Mouse (Mus musculus): ENCODE data around the gene Ghrhr. TPM values are rescaled to one million over a fixed set of nuclear protein-coding genes. Genes with fewer than 3 reads are reported as not detected.

Ghrhr gene
- polyA plus RNA-seq, 1 experiment: not detected

DNA sequence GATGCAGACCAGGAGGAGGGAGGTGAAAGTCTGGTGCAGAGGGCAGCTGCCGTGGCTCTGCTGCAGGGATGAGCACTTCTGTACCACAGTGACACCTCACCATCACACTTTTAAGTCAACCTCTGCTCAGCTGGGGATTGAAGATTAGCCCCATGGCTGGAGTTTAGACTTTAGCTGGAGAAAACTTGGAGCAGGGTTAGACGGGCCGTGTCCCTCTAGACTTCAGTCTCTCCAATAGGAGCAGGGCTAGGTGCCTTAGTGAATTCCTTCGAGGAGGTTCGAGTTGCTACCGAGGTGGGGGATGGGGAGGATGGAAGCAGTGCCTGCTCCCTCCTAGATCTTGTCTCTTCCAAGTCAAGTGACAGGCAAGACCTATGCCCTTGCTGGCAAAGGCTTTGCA is 38.0 kb upstream of the Ghrhr start:
- 72% methylated on average over 6 of the region's 6 CpGs for WGBS
- TF ChIP-seq POLR2A (IDR thresholded peaks at IDR 0.05; ENCODE audit: insufficient read depth, low read depth, low read length) (no peak), CTCF (IDR thresholded peaks at IDR 0.05; ENCODE audit: insufficient read depth, low read depth, low read length) (no peak)
- Histone ChIP-seq H3K27ac (ENCODE audit: insufficient read depth, low read depth, low read length) (no peak overlapping the region), H3K4me3 (ENCODE audit: insufficient read depth, low read depth, low read length) (peak overlapping the region; percentile 6; the same call in 1 of the 2 replicates), H3K4me1 (ENCODE audit: control insufficient read depth, insufficient read depth, low read length) (peaks cover 21% of the 10 kb centered on the region)

DNA sequence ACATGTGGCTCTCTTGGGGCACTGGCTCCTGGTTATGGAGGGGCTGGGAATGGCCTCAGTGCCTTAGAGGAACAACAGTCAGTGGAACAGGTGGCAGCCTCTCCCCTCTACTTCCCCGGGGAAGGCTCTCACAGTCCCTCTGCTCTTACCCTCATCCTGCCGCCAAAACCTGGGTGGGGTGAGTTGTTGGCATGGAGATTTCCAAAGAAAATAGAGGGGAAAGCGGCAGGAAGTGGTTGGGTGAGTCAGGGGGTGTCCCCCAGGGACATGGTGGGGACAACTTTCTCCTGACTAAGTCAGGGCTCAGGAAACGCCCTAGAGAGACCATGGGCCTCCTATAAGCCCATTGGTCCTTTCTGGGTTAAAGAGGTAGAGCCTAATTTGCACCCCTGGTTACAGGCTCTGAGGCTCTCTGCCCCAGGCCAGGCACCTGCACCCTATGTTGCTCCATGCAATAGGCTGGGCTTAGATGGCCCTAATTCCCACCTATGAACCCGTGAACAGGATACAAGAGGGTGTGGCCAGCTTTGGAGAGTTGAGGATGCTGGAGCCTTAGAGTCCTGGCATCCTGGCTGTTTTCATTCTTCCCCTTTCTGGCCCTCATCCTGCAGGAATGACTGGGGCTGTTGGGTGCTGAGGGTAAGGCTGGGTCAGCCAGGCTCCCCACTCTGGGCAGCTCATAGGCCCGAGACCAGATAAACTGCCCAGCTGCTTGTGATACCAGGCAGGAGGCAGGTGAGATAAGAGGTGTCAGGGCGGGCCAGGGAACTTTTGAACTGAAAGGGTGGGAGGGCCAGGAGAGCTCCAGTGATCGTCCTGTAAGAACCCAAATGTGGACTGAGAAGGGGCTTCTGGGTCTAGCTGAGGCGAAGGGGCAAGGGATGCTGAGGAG is 36.9 kb upstream of the Ghrhr start:
- TF ChIP-seq POLR2A (IDR thresholded peaks at IDR 0.05; ENCODE audit: insufficient read depth, low read depth, low read length) (no peak), CTCF (IDR thresholded peaks at IDR 0.05; ENCODE audit: insufficient read depth, low read depth, low read length) (no peak)
- H3K27ac ChIP-seq (ENCODE audit: insufficient read depth, low read depth, low read length): no peak overlapping the region
- peaks cover 21% of the 10 kb centered on the region for H3K4me1 ChIP-seq (ENCODE audit: control insufficient read depth, insufficient read depth, low read length)
- WGBS: 92% methylated on average over 9 of the region's 9 CpGs
- H3K4me3 ChIP-seq (ENCODE audit: insufficient read depth, low read depth, low read length): no peak overlapping the region

DNA sequence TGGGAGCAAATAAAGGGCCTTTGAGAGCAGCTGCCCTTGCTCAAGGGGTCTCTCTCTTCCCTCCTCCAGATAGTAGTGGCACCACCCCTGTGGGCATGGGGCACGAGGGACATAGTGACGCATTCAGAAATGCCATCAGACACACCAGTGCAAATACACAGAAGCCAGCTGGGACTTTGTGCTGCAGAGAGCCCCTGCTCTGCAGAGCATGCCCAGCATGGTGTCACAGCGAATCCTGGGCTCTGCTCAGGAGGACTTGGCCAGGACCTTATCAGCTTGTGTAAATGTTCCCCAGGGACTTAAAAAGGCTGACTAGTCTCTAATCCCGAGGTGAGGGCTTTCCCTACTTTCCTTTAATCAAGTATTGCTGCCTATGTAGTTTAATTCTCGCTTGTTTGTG is 34.4 kb upstream of the Ghrhr start:
- WGBS: 58% methylated on average over 5 of the region's 5 CpGs
- TF ChIP-seq CTCF (IDR thresholded peaks at IDR 0.05; ENCODE audit: insufficient read depth, low read depth, low read length) (no peak), POLR2A (IDR thresholded peaks at IDR 0.05; ENCODE audit: insufficient read depth, low read depth, low read length) (no peak)
- H3K27ac ChIP-seq (ENCODE audit: insufficient read depth, low read depth, low read length): no peak overlapping the region

DNA sequence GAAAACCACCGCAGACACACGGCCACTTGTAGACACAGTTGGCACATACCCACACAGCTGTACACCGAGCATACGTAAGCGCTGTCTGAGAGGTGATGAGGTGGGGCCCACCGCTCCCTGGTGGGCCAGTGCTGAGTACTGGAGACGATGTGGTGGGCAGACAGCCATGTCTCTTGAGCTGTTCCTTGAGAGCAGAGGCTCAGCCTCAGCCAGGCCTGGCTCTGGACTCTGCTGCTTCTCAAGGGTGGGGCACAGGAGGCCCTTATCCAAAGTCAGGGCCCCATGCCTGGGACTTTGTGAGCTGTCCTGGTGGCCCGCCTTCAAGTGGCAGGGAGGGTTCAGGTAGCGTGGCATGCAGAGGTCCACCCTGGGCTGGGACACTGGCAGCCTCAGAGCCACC is 33.8 kb upstream of the Ghrhr start:
- 78% methylated on average over 9 of the region's 9 CpGs for WGBS
- Histone ChIP-seq H3K4me3 (ENCODE audit: insufficient read depth, low read depth, low read length) (no peak overlapping the region), H3K4me1 (ENCODE audit: control insufficient read depth, insufficient read depth, low read length) (peaks cover 16% of the 10 kb centered on the region), H3K27ac (ENCODE audit: insufficient read depth, low read depth, low read length) (no peak overlapping the region)
- no peak for TF ChIP-seq POLR2A (IDR thresholded peaks at IDR 0.05; ENCODE audit: insufficient read depth, low read depth, low read length)
- no peak for TF ChIP-seq CTCF (IDR thresholded peaks at IDR 0.05; ENCODE audit: insufficient read depth, low read depth, low read length)

More for the DNA sequence above, 34.4 kb upstream of the Ghrhr start:
- peaks cover 17% of the 10 kb centered on the region for H3K4me1 ChIP-seq (ENCODE audit: control insufficient read depth, insufficient read depth, low read length)
- no peak overlapping the region for H3K4me3 ChIP-seq (ENCODE audit: insufficient read depth, low read depth, low read length)

DNA sequence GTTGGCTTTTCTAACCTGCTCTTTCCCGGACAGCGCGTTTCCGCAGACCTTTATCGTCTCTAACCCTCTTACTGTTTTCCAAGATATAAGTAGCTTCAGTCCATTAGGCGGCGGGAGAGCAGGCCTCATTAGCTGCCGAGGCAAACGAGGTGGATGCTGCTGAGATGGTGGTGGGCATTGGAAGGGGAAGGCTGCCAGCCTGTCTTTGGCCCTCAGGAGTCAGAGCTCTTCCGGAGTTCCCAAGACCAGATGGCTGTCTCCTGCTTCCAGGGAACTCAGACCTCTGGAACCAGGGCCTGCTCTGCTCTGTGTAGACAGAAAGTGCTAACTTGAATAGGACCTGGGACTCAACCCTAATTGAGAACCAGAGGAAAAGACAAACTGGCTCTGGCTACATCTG is 32.6 kb upstream of the Ghrhr start:
- Histone ChIP-seq H3K27ac (ENCODE audit: insufficient read depth, low read depth, low read length) (no peak overlapping the region), H3K4me1 (ENCODE audit: control insufficient read depth, insufficient read depth, low read length) (peaks cover 16% of the 10 kb centered on the region), H3K4me3 (ENCODE audit: insufficient read depth, low read depth, low read length) (no peak overlapping the region)
- WGBS: 84% methylated on average over 10 of the region's 10 CpGs
- no peak for TF ChIP-seq POLR2A (IDR thresholded peaks at IDR 0.05; ENCODE audit: insufficient read depth, low read depth, low read length)
- TF ChIP-seq CTCF (IDR thresholded peaks at IDR 0.05; ENCODE audit: insufficient read depth, low read depth, low read length): no peak

DNA sequence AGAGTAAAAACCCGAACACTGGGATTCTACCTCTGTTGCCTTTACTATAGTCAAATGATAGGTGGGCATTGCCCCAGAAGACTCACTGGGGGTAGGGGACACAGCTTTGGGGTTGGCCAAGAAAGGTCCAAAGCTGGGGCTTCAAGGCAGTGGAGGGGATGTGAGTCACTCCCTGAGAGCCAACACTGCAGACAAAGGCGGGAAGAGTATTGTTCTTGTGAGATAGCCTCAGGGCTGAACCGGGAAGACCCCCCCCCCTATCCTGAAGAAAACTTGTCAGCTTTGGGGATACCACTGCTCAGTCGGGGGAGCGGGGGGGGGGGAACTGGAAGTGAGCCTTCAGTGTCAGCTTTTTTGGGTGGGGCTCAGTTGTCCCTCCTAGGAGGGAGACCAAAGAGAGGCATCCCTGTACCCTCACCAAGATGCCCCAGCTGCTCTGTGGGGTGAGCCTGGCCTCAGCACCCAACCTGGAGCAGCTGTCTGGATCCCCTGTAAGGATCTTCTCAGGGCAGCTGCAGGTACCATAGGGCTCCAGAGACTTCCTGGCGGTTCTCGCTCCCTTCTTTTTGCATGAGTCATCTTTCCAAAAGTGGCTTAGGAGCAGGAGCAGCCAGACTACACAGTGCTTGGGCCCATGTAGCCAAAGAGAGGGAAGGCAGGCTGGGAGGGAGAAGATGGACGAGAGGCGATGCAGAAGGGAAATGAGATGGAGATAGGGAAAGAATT is 31.6 kb upstream of the Ghrhr start:
- 80% methylated on average over 9 of the region's 9 CpGs for WGBS
- Histone ChIP-seq H3K4me1 (ENCODE audit: control insufficient read depth, insufficient read depth, low read length) (peaks cover 11% of the 10 kb centered on the region), H3K4me3 (ENCODE audit: insufficient read depth, low read depth, low read length) (no peak overlapping the region), H3K27ac (ENCODE audit: insufficient read depth, low read depth, low read length) (no peak overlapping the region)
- no peak for TF ChIP-seq POLR2A (IDR thresholded peaks at IDR 0.05; ENCODE audit: insufficient read depth, low read depth, low read length)

DNA sequence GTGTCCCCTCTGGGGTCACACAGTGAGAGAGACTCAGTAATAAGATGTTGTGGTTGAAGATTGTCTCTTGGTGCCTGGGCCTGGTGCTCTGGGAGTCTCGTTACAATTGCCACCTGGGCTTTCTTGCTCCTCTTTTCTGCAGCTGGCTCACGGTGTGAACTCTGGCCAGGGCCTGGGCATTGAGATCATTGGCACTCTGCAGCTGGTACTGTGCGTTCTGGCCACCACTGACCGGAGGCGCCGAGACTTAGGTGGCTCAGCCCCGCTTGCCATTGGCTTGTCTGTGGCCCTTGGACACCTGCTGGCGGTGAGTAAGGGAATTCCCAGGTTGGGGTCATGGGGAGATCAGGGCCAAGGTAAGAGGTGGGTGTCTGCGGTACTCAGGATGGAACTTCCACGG is 30.8 kb upstream of the Ghrhr start:
- no peak for TF ChIP-seq CTCF (IDR thresholded peaks at IDR 0.05; ENCODE audit: insufficient read depth, low read depth, low read length)
- no peak for TF ChIP-seq POLR2A (IDR thresholded peaks at IDR 0.05; ENCODE audit: insufficient read depth, low read depth, low read length)
- Histone ChIP-seq H3K4me1 (ENCODE audit: control insufficient read depth, insufficient read depth, low read length) (peaks cover 11% of the 10 kb centered on the region), H3K27ac (ENCODE audit: insufficient read depth, low read depth, low read length) (no peak overlapping the region), H3K4me3 (ENCODE audit: insufficient read depth, low read depth, low read length) (no peak overlapping the region)
- 94% methylated on average over 10 of the region's 10 CpGs for WGBS

DNA sequence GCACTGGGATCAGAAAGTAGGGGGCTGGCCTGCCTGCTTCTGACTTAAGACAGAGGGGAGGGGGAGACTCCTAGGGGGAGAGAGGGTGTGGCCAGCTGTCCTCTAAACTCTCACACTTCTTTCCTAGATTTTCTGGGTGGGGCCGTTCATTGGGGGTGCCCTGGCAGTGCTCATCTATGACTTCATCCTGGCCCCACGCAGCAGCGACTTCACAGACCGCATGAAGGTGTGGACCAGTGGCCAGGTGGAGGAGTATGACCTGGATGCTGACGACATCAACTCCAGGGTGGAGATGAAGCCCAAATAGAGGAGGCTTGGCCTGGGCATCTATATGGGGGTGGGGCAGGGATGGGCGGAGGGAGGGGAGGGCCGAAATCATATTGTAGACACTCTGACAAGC is 29.6 kb upstream of the Ghrhr start:
- 93% methylated on average over 7 of the region's 7 CpGs for WGBS
- H3K27ac ChIP-seq (ENCODE audit: insufficient read depth, low read depth, low read length): no peak overlapping the region
- peaks cover 11% of the 10 kb centered on the region for H3K4me1 ChIP-seq (ENCODE audit: control insufficient read depth, insufficient read depth, low read length)
- TF ChIP-seq POLR2A (IDR thresholded peaks at IDR 0.05; ENCODE audit: insufficient read depth, low read depth, low read length): no peak
- no peak for TF ChIP-seq CTCF (IDR thresholded peaks at IDR 0.05; ENCODE audit: insufficient read depth, low read depth, low read length)
- H3K4me3 ChIP-seq (ENCODE audit: insufficient read depth, low read depth, low read length): no peak overlapping the region
